Mouse (Mus musculus): ENCODE results near the gene 4930432M17Rik. TPM values are rescaled to one million over a fixed set of nuclear protein-coding genes. Genes with fewer than 3 reads are reported as not detected.

4930432M17Rik gene
- polyA plus RNA-seq (2015; fragmentation: Nextera tagmentation; extraction: Ambion mirVana) = not detected in 2 replicates

DNA sequence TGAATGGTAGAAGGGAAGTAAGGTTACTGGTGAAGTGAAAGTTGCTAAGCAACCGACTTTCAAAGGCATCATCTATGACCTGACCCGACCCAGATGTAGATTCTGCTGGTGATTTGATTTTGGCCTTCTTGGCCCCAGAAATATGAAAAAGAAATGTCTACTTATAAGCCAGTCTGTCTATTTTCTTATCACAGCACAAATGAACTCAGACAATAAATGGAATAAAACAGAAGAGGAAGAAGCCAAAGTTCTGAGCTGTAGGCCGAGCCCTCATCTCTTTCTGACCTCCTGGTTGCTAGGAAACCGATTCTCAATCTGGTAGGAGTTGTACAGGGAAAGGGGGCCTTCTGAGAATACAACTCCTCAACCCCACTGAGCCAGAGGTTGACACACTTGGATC lies at the start of gene 4930432M17Rik:
4930432M17Rik (plus strand) TSS at position 301 of the 400 bp plus-strand sequence.
- no peak for DNase-seq (ENCODE audit: low spot score)

DNA sequence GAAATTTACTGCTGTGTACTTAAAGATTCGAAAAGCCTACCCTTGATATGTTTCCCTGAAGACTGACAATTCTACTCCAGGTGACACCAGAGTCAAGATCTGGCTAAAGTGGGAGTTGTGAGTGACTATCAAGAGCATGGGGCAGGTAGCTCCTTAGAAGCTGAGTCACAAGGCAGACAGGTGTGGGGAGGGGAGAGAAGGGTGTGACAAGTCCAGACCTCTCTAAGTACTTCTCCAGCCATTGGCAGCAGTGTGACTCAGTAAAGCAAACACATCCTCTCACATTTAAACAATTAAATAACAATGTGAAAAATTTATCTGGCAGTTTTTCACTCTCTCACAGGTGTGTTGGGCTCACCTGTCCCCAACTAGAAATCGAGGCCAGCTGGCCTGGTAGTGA lies 44.9 kb upstream of the 4930432M17Rik start:
- no peak for DNase-seq (ENCODE audit: low spot score)

DNA sequence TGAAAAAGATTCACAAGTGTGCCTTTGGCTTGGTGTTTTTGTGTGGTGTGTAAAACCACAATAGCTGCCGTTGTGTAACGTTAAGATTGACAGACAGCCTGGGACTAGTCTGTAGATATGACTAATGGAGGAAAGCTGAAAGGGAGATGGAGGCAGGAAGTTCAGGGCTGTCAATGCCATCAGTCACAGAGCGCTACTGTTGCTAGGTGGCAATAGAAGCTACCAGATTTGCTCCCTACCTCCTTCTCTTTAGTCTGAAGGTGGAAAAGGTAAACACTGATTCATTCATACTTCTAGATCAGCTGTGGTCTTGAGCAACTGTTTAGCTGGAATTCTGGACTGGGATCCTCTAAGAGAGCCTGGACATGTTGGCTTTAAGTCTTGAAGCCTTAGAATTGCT lies 44.3 kb upstream of the 4930432M17Rik start:
- no peak for DNase-seq (ENCODE audit: low spot score)

DNA sequence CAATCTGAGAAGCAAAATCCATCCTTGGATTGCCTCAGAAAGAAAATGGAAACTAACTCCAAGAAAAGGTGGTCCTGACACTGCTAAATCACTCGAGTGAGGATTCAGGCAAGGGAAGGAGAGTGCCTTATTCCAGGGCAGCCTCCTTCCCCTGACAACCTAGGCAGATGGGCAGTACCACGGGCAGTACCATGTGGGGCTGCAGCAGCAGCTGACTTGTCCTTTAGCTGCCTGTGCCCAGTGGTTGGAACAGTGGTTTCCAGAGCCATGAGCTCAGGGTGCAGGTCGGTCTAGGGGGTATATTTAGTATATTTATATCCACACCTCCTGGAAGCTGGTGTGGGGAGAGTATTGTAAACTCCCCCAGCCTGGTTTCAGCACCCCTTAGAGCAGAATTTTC lies 42.3 kb upstream of the 4930432M17Rik start:
- DNase-seq (ENCODE audit: low spot score) = no peak

DNA sequence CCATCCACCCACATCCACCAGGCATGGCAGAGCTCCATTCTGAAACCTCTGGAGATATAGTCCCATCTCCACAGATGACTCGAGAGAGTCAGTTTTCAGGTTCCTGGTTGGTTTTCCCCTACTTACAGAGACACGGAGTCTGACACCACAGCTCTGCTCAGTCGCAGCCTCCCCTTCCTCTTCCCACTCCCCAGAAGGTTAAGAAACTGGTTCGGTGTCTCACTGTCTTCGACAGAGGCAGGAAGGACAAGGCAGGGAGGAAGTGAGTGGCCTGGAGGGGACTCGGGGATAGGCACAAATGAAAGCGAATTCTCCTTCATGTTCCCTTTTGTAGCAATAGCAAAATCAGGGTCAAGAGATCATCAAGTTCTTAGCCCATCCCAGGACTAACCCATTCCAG lies 39.9 kb upstream of the 4930432M17Rik start:
- DNase-seq (ENCODE audit: low spot score) = no peak

DNA sequence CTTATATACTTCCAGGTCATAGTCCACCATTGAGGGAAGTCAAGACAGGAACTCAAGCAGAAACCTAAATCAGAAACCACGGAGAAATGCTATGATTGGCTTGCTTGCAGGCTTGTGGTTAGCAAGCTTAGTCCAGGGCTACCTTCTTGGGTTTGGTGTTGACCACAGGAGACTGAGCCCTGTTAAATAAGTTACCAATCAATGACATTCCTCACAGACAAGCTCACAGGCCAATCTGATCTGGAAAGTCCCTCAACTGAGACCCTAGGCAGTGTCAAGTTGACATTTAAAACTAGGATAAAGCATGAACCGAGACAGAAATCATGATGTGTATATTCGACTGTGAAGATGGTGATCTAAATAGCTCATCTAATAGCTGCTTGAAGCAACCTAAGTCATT lies 35.6 kb upstream of the 4930432M17Rik start:
- no peak for DNase-seq (ENCODE audit: low spot score)

DNA sequence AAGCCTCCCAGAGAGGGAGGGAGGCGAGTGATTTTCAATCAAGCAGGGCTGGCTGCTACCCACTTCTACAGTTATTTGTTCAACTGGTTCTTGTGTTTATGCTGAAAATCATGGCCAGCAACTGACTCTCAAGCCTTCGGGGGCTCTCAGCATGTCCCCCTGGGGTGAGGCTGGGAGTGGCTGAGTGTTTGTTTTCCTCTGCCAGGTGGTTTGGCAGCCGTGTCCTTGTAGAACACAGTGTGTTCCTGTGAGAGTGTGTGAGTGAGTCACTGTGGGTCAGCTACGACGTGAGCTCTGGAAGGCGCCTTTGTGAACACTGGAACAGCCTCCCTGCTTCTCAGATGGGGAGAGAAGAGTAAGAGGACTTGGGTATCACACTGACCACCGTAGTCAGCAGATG lies 35.1 kb upstream of the 4930432M17Rik start:
- DNase-seq (ENCODE audit: low spot score) = no peak

DNA sequence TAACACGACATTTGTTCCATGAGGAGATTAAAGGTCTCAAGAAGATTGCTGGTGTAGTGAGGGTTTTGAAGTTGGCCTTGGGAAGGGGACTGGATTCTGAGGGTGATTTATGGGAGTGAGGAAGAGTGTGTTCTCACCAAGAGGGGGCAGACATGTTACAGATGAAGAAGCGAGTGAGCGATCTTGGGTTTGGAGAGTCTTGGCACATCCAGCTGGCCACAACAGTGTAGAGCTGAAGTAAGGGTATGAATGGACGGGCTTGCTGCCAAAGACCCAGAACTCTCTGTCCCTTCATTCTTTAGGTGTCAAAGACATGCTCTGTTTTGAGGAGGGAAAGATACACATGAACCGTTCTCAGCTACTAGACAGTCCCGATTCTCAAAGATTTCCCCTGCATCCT lies 34.2 kb upstream of the 4930432M17Rik start:
- no peak for DNase-seq (ENCODE audit: low spot score)

DNA sequence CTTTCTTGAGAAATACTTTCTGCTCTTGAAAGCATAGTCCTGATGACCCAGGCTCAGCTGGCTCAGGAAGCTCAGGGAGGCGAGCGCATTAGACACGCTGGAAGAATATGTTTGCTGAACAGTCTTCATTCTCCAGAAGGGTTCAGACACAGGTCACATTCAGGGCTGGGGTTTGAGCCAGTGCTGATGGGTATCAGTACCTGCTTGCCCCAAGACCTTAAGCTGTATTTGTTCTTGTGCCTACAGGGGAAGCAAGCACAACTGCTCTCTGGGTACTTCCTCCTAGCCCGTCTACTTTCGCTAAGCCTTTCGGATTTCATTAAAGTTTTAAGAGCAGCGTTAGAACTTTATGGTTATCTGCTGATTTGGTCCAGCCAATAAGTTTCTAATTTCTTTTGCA lies 33.8 kb upstream of the 4930432M17Rik start:
- DNase-seq (ENCODE audit: low spot score) = no peak

DNA sequence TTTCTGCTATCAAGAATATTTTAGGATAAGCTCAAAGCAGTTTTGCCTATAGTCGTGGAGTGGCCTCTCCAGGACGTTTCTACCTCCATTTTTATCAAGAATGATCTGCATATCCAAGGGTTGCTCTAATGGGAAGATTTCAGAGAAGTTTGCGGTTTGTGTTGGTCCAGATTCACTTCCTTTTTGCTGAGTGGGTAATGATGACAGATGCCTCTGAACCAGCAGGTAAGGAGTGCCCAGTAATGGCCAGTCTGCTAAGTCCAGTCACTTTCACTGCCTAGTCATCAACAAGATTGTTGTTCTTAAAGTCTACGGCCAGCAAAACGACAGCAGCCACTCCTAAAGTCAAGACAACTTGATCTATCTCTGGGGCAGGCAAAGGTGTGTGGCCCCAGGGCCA lies 32.8 kb upstream of the 4930432M17Rik start:
- DNase-seq (ENCODE audit: low spot score) = no peak

DNA sequence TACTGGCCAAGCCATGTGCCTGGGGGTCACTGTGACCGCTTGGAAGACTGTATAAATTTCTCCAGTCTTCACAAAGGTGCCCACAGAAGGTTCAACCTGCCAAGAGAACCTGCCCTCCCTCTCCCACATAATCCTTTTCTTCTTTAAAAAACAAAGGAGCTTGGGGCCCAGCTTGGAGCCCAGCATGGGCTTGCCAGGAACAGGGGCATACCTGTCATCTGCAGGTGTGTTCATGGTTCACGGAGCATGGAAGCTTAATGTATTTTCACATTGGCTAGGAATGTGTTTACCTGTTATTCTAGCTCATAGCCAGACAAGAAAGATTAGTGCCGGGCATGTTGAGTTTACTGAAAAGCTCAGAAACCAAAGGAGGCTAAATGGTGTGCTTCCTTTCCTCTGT lies 32.3 kb upstream of the 4930432M17Rik start:
- no peak for DNase-seq (ENCODE audit: low spot score)

DNA sequence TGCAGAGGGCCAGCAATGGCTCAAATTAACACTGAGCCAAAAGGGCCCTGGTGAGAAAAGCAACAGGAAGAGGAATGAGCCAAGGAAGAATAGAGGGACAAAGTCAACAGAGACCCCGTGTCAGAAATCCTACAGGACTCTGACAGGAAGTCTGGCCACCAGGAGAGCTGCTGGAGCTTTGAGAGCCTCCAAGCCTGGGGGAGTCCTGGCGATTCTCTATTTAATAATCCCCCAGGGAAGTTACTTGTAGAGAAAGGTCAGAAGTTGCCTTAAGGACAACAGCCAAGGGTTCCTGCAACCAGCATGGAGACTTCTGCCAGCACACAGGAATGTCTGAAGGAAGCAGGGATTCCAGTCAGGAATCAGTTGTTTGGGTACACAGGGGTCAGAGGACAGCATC lies 30.0 kb upstream of the 4930432M17Rik start:
- no peak for DNase-seq (ENCODE audit: low spot score)

DNA sequence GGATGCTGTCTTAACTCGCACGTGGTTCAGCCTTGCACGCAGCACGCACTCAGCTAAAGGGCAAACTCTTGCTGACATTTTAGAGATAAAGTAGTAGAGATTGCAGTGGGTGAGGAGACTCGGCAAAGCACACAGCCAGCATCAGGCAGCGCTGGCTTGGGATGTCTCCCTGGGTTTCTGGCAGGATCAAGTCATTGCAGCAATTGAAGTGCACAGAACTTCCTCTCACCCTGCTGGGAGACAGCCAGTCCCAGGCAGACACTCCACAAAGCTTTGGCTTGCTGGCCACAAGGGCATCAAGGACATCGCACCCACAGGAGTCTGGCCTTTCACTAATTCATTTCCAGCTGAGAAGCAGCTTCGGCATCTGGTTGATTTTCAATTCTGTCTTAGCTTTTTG lies 27.3 kb upstream of the 4930432M17Rik start:
- DNase-seq (ENCODE audit: low spot score) = no peak

DNA sequence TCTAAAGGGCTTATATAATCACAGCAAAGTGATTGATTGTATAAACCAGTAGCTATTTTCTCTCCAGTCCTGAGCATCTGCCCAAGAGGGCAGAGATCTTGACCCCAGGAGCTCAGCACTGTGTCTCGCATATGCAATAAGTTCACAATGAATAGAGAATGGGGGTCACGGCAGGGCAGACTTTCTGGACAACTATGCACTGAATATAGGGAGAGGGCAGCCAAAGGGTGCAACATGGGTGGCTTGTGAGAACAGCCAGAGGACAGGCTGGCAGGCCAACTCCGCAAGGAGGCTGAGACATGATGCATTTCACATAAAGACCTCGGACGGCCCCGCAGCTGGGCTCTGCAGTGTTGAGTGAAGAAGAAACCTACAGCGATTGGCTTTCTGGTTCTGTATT lies 25.1 kb upstream of the 4930432M17Rik start:
- DNase-seq (ENCODE audit: low spot score) = no peak

DNA sequence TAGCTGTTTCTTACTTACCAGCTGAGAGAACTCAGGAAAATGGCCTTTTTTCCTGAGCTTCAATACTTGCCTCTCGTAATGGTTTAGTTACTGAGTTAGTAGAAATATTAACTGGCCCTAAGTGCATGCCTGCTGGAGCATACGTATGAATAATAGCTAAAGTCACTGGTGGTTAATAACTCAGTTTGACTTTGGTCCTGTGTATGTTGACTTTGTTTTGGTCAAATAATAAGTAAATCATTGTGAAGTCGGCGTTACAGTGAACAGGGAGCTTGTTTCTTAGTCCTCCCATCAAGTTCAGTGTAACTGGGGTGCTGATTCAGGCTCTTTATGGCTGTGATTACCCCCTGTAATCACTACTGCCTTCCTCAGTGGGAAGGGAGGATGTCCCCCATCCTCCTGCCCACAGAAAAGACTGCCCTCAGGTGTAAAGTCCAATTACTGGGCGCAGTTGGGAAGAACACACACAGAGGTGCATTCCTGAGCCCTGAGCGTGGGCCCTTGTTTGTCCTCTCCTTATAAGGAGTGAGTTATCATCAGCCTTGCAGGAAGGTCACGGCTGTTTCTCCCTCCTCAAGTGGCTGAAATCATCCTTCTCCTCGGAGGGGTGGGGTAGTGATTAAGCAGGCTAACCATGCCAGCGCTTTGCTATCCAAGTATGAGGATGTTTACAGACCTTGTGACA lies 24.1 kb upstream of the 4930432M17Rik start:
- no peak for DNase-seq (ENCODE audit: low spot score)

DNA sequence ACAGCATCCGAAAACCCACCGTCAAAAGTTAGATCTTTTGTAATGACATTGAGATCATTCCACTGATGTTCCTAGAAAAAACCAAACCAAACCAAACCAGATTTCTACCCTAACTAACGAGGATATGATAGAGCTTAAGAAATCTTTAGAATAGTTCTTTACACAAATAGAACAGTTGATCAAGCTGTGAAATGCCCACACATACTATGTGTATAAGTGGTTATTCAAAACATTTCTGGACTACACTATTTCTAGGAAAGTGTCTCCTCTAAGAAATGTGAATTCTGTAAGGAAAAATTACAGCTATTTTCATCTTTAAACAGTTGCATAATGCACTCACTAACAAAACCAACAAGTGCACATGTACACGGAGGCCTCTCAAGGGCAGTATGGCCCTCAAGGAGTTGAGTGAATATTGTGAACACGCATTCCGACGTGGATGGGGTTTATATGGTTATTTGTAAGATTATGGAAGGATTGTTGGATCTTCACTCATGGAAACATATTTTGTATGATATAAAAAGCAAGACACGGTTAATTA lies 22.3 kb upstream of the 4930432M17Rik start:
- DNase-seq (ENCODE audit: low spot score) = no peak

DNA sequence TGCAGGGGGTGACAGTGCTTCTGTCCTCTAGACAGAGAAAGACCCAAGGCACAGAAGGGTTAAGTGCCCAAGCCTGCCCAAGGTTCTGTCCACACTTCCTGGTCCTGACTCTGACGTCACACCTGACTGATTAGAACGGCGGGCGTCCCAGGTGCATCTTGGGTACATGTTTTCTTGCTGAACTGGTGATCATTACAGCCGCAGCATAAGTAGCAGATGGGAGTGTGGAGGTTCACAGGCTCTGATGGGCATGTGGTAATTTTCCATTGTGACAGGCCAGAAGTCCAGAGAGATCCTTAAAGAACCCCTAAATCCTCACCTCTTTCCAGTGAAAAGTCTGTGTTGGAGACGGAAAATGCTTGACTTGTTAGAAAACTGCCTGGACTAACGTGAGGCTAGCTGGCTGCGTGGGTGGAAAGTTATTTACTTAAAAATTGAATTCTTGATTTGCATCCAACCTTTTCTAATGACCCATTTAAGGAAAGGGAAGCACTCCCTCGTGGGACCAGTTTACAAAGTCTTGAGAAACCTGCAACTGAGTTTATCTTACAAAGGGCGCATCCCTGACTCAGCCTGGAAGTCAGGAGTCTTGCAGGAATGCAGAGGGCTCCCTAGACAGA lies 20.4 kb upstream of the 4930432M17Rik start:
- DNase-seq (ENCODE audit: low spot score) = no peak

DNA sequence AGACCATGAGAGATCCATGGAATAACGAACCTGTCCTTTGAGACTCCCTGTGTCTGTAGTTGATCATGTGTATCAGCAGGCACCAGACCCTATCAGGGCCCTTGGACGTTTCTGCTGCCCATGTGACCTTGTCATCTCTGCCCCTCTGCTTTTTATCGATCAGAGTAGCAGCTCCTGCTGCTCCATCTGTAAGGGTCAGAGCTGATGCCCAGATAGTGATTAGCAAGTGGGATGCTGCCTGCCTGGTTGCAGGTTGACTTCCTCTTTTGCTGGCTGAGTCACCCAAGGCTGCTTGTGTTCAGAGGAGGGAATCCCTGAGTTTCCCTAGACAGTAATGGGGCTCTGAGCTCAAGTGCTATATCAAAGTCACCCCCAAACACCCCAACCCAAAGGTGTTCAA lies 18.9 kb upstream of the 4930432M17Rik start:
- no peak for DNase-seq (ENCODE audit: low spot score)

DNA sequence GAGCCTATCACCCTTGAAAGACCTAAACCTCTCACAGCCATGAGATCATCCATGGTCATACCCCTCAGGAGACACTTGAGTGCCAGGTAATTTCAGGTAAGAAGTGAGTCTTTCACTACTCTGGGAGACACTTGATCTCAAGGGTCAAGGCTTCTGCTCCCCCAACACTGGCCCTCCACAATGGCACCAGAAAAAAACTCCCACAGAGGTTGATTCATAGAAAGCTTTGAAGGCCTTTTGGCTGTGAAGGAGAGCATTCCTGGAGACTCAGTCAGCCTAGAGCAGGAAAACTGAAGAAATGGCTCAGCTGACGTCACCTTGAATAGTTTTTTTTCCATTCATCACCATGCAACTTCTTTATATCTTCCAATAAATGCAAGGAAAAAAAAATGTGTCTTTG lies 18.4 kb upstream of the 4930432M17Rik start:
- DNase-seq (ENCODE audit: low spot score) = no peak

DNA sequence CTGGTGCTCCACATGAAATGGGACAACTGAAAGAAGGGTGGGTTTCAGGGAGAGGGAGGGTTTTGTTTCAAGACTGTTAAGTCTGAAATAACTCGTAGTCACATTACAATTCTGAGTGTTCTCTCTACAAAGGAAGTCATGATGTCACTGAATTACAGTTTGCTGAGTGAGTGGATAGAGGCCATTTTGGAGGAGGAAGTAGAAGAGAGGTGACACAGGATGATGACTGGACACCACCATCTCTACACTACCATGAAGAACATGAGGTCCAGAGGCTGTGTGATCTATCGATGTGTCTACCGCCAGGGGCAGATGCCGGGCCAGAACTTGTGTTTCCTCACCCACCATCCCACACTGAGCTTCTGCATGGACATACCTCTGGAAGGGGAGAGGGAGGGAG lies 13.6 kb upstream of the 4930432M17Rik start:
- no peak for DNase-seq (ENCODE audit: low spot score)

DNA sequence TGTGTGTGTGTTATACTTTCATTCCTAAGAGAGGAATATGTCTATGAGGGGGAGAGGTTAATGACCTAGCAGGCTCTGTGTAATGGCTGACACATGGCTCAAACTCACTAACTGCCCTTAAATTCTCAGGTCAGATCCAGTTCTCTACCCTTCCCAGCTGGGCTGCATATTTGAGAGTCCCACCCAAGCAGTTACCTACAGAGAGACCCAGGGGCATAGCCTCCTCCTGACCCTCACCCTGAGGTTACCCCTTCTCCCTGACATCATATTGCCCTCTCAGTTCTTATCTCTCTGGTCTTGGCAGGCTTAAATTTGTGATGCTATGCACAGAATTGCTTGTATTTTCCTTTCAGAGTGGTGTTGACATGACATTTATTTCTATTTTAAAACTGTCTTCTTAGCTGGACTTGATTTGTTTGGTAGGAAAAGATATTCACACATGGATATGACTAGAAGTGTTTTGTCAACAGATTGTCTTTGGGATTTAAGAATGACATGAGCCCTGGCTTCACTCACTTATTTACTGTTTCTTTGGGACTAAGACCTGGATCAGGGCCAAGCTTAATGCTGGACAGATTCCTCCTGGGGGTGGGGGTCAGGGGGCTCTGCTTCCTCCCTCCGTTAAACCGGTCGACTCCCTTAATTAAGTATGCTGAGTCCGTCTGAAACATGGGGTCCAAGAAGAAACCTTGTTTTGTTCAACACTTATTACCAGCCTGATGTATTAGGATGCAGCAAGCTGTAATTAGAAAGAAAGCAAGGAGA lies 7.7 kb upstream of the 4930432M17Rik start:
- DNase-seq (ENCODE audit: low spot score) = no peak

DNA sequence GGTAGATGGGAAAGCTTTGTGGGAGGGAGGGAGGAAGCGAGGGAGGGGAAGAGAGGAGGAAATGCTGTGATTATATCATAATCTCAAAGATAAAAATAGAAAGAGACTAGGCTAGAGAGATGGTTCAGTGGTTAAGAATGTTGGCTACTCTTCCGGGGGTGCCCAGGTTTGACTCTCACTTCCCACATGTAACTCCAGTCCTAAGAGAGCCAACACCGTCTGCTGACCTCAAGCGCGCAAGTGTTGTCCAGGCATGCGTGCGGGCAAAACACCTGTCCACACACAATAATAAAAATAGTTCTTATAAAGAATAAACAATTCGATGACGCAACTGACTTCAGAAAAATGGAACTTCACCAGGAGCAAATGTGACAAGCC lies 7.1 kb upstream of the 4930432M17Rik start:
- no peak for DNase-seq (ENCODE audit: low spot score)

All from thymus, postnatal 0 days (tissue).